Mouse (Mus musculus) adrenal gland, postnatal 25 days (tissue): ENCODE results near the gene Aldh1l1. TPM values are rescaled to one million over a fixed set of nuclear protein-coding genes. Genes with fewer than 3 reads are reported as not detected.
"Not testable (repeated sequence)": the region's sequence is repeated elsewhere in the genome, so short reads cannot be mapped to it uniquely, and the experiment has no call there.

ENCODE experiments used
- DNase-seq: peaks from one replicate; pipeline ENCODE4 v3.0.0; 2021; ENCODE audit warnings: mixed read lengths
- total RNA-seq: library from RNA; stranded (reverse); gene quantifications from 2 replicates; pipeline ENCODE4 v1.2.3, GENCODE M21; 2021

Gene Aldh1l1
- total RNA-seq, 1 experiment from 2014 or later = 220 TPM

GRCm38 (mm10) chr6:90623456-90623836 lies 137.2 kb downstream of the Aldh1l1 start:
- no peak for DNase-seq

GRCm38 (mm10) chr6:90624184-90624583 lies 138.0 kb downstream of the Aldh1l1 start:
- peak; percentile 67 for DNase-seq

- DNase-seq = no peak
Measured at GRCm38 (mm10) chr6:90624733-90625132, 138.5 kb downstream of the Aldh1l1 start.

GRCm38 (mm10) chr6:90625207-90625994 lies 139.2 kb downstream of the Aldh1l1 start:
- DNase-seq = no peak

GRCm38 (mm10) chr6:90627556-90627955 lies 141.3 kb downstream of the Aldh1l1 start:
- DNase-seq = no peak

- no peak for DNase-seq
Measured at GRCm38 (mm10) chr6:90629506-90629905, 143.3 kb downstream of the Aldh1l1 start.

GRCm38 (mm10) chr6:90630427-90630826 lies 144.2 kb downstream of the Aldh1l1 start:
- no peak for DNase-seq

- DNase-seq = not testable (repeated sequence)
Measured at GRCm38 (mm10) chr6:90632526-90632925, 146.3 kb downstream of the Aldh1l1 start.

GRCm38 (mm10) chr6:90635081-90635480 lies 148.9 kb downstream of the Aldh1l1 start:
- no peak for DNase-seq

- DNase-seq = no peak
Measured at GRCm38 (mm10) chr6:90635611-90636010, 149.4 kb downstream of the Aldh1l1 start.

- no peak for DNase-seq
Measured at GRCm38 (mm10) chr6:90643057-90643456, 156.8 kb downstream of the Aldh1l1 start.

- no peak for DNase-seq
Measured at GRCm38 (mm10) chr6:90644965-90645364, 158.7 kb downstream of the Aldh1l1 start.

GRCm38 (mm10) chr6:90648391-90648790 lies 162.2 kb downstream of the Aldh1l1 start:
- no peak for DNase-seq

GRCm38 (mm10) chr6:90649279-90649678 lies 163.1 kb downstream of the Aldh1l1 start:
- DNase-seq = no peak

Other genes with a start within 250 kb of the Aldh1l1 start
- gene Vmn1r54, start 240.1 kb upstream of the Aldh1l1 start, total RNA-seq = not detected in 2 replicates
- gene BC048671, start 185.2 kb upstream of the Aldh1l1 start, total RNA-seq = not detected in 2 replicates
- gene Chst13, start 161.2 kb upstream of the Aldh1l1 start, total RNA-seq = not detected in 2 replicates
- 0.09 and 3.0 TPM in 2 replicates for gene Uroc1, start 153.1 kb upstream of the Aldh1l1 start, total RNA-seq
- gene Zxdc, start 116.9 kb upstream of the Aldh1l1 start, total RNA-seq = 23.0 and 24.6 TPM in 2 replicates
- gene Cfap100, start 57.6 kb upstream of the Aldh1l1 start, total RNA-seq = 1.1 TPM in 1 of 2 replicates, not detected in the other
- 38.4 and 44.5 TPM in 2 replicates for gene Klf15, start 23.9 kb upstream of the Aldh1l1 start, total RNA-seq
- gene Slc41a3, start 118.3 kb downstream of the Aldh1l1 start, total RNA-seq = 18.9 and 19.1 TPM in 2 replicates